Mouse (Mus musculus) MEL-GATA-1-ER (cell line): Measurements from ENCODE around the gene March1.
"Not testable (repeated sequence)": the region's sequence is repeated elsewhere in the genome, so short reads cannot be mapped to it uniquely, and the experiment has no call there.

Source experiments
- DNase-seq: peaks from one replicate; pipeline ENCODE4 v3.0.0-alpha.2; 2012; ENCODE audit warnings: low read depth; ENCODE audit errors: extremely low read depth

The March1 gene

GRCm38 (mm10) chr8:66406596-66407361, 789.1 kb downstream of the March1 start:
- no peak for DNase-seq

GRCm38 (mm10) chr8:66410080-66410615, 792.4 kb downstream of the March1 start:
- no peak for DNase-seq

- DNase-seq: no peak
These were observed 795.4 kb downstream of the March1 start for GRCm38 (mm10) chr8:66413101-66413500.

- DNase-seq: no peak
These were observed 797.5 kb downstream of the March1 start for GRCm38 (mm10) chr8:66415234-66415633.

- not testable (repeated sequence) for DNase-seq
These were observed 799.9 kb downstream of the March1 start for GRCm38 (mm10) chr8:66417591-66417990.

GRCm38 (mm10) chr8:66430639-66431038, 812.9 kb downstream of the March1 start:
- DNase-seq: no peak

- DNase-seq: no peak
These were observed 815.9 kb downstream of the March1 start for GRCm38 (mm10) chr8:66433577-66433976.

GRCm38 (mm10) chr8:66436804-66437203, 819.1 kb downstream of the March1 start:
- DNase-seq: no peak

- no peak for DNase-seq
These were observed 820.2 kb downstream of the March1 start for GRCm38 (mm10) chr8:66437929-66438328.

- DNase-seq: no peak
These were observed 820.8 kb downstream of the March1 start for GRCm38 (mm10) chr8:66438468-66438867.

- DNase-seq: no peak
These were observed 823.4 kb downstream of the March1 start for GRCm38 (mm10) chr8:66441123-66441522.

- DNase-seq: no peak
These were observed 825.1 kb downstream of the March1 start for GRCm38 (mm10) chr8:66442778-66443177.

GRCm38 (mm10) chr8:66444141-66444540, 826.4 kb downstream of the March1 start:
- no peak for DNase-seq

GRCm38 (mm10) chr8:66445351-66445750, 827.7 kb downstream of the March1 start:
- no peak for DNase-seq

- DNase-seq: no peak
These were observed 833.0 kb downstream of the March1 start for GRCm38 (mm10) chr8:66450691-66451090.

GRCm38 (mm10) chr8:66457057-66457456, 839.4 kb downstream of the March1 start:
- DNase-seq: no peak

- no peak for DNase-seq
These were observed 852.1 kb downstream of the March1 start for GRCm38 (mm10) chr8:66469821-66470220.

- no peak for DNase-seq
These were observed 859.2 kb downstream of the March1 start for GRCm38 (mm10) chr8:66476880-66477279.

- DNase-seq: peak; percentile 71
These were observed 868.5 kb downstream of the March1 start, which contains the start of gene Tma16 for GRCm38 (mm10) chr8:66486084-66486763. Gene Tma16, minus strand, starts transcription at chr8:66486530.

GRCm38 (mm10) chr8:66488556-66488955, 870.9 kb downstream of the March1 start:
- no peak for DNase-seq

- peak; percentile 81 for DNase-seq
These were observed 872.9 kb downstream of the March1 start for GRCm38 (mm10) chr8:66490624-66491023.

GRCm38 (mm10) chr8:66494496-66494895, 876.8 kb downstream of the March1 start:
- no peak for DNase-seq
